Mouse (Mus musculus) MEL (cell line): Measurements from ENCODE around the gene Met. TPM values are rescaled to one million over a fixed set of nuclear protein-coding genes. Genes with fewer than 3 reads are reported as not detected.

ENCODE experiments used
- DNase-seq: peaks from one replicate; pipeline ENCODE4 v3.0.0; 2011; ENCODE audit warnings: low read depth, low spot score
- H3K27ac ChIP-seq: 2 replicates; pipeline ENCODE4 v1.5.1; 2012; ENCODE audit warnings: low read depth, mild to moderate bottlenecking, control low read depth, low read length, moderate library complexity; ENCODE audit not compliant: control insufficient read depth
- H3K27me3 ChIP-seq, 2 experiments: fragments of 150-350 bp in 1 of 2; sonication (generic) in 1 of 2; 2 replicates each; pipeline ENCODE4 v1.6.1; 2012; ENCODE audit warnings: low read length in 2 of 2, mild to moderate bottlenecking in 2 of 2, improper control_type of control experiment in 1 of 2, moderate library complexity in 1 of 2; ENCODE audit not compliant: insufficient read depth in 2 of 2, control insufficient read depth in 1 of 2
- H3K36me3 ChIP-seq, 2 experiments: 2 replicates each; pipeline ENCODE4 v1.6.1; 2012 to 2014; ENCODE audit warnings: low read length in 2 of 2, improper control_type of control experiment in 1 of 2, inconsistent platforms in 1 of 2, mild to moderate bottlenecking in 1 of 2; ENCODE audit not compliant: insufficient read depth in 2 of 2, control insufficient read depth in 1 of 2
- H3K4me1 ChIP-seq, 2 experiments: fragments of 150-350 bp in 1 of 2; sonication (generic) in 1 of 2; 2 replicates each; pipeline ENCODE4 v1.6.1; 2012; ENCODE audit warnings: low read length in 2 of 2, improper control_type of control experiment in 1 of 2, mild to moderate bottlenecking in 1 of 2; ENCODE audit not compliant: insufficient read depth in 2 of 2, control insufficient read depth in 1 of 2
- H3K4me3 ChIP-seq, 2 experiments: fragments of 150-350 bp in 1 of 2; sonication (generic) in 1 of 2; 2 replicates each; pipeline ENCODE4 v1.5.1; 2012; ENCODE audit warnings: low read depth in 2 of 2, low read length in 2 of 2, mild to moderate bottlenecking in 2 of 2, moderate library complexity in 2 of 2, control low read depth in 1 of 2, improper control_type of control experiment in 1 of 2; ENCODE audit not compliant: control insufficient read depth in 1 of 2, insufficient read depth in 1 of 2
- H3K79me2 ChIP-seq: 2 replicates; pipeline ENCODE4 v1.6.1; 2012; ENCODE audit warnings: mild to moderate bottlenecking, low read length, moderate library complexity; ENCODE audit not compliant: control insufficient read depth, poor library complexity, insufficient read depth
- H3K9ac ChIP-seq: 2 replicates; pipeline ENCODE4 v1.6.1; 2012; ENCODE audit warnings: low read depth, mild to moderate bottlenecking, control low read depth, low read length, moderate library complexity; ENCODE audit not compliant: control insufficient read depth, poor library complexity, severe bottlenecking
- H3K9me3 ChIP-seq: fragments of 150-350 bp; sonication (generic); replicated peaks from 2 replicates; pipeline ENCODE4 v1.6.1; 2012; ENCODE audit warnings: mild to moderate bottlenecking, low read length, improper control_type of control experiment, moderate library complexity; ENCODE audit not compliant: insufficient read depth
- BHLHE40 ChIP-seq: IDR thresholded peaks from 2 replicates; pipeline ENCODE4 v1.6.1; 2012; ENCODE audit warnings: low read depth, mild to moderate bottlenecking, inconsistent platforms, low read length, improper control_type of control experiment, borderline replicate concordance
- CHD1 ChIP-seq: IDR thresholded peaks from 2 replicates; pipeline ENCODE4 v1.6.1; 2012; ENCODE audit warnings: low read depth, mild to moderate bottlenecking, inconsistent platforms, low read length, improper control_type of control experiment
- ETS1 ChIP-seq: IDR thresholded peaks from 2 replicates; pipeline ENCODE4 v1.6.1; 2012; ENCODE audit warnings: low read depth, mild to moderate bottlenecking, inconsistent platforms, low read length, improper control_type of control experiment, moderate library complexity
- GATA1 ChIP-seq: IDR thresholded peaks from 2 replicates; pipeline ENCODE4 v1.6.1; 2011; ENCODE audit warnings: low read depth, low read length, improper control_type of control experiment
- JUND ChIP-seq: IDR thresholded peaks from 2 replicates; pipeline ENCODE4 v1.6.1; 2011; ENCODE audit warnings: low read depth, mild to moderate bottlenecking, improper control_type of control experiment, low read length
- KAT2A ChIP-seq: conservative IDR thresholded peaks from 2 replicates; pipeline ENCODE4 v1.6.1; 2012; ENCODE audit warnings: low read depth, low read length, improper control_type of control experiment, inconsistent platforms
- MAZ ChIP-seq: IDR thresholded peaks from 2 replicates; pipeline ENCODE4 v1.6.1; 2012; ENCODE audit warnings: low read depth, mild to moderate bottlenecking, inconsistent platforms, low read length, improper control_type of control experiment
- MYB ChIP-seq: IDR thresholded peaks from 2 replicates; pipeline ENCODE4 v1.6.1; 2011; ENCODE audit warnings: mild to moderate bottlenecking, low read depth, low read length, improper control_type of control experiment
- MYC ChIP-seq: IDR thresholded peaks from 2 replicates; pipeline ENCODE4 v1.6.1; 2011; ENCODE audit warnings: low read depth, mild to moderate bottlenecking, low read length, improper control_type of control experiment, moderate library complexity
- NELFE ChIP-seq: IDR thresholded peaks from 2 replicates; pipeline ENCODE4 v1.6.1; 2011; ENCODE audit warnings: low read depth, low read length, improper control_type of control experiment
- NRF1 ChIP-seq: IDR thresholded peaks from 2 replicates; pipeline ENCODE4 v1.6.1; 2014; ENCODE audit warnings: low read depth, mild to moderate bottlenecking, inconsistent platforms, low read length, improper control_type of control experiment, moderate library complexity; ENCODE audit not compliant: poor library complexity, insufficient read depth, severe bottlenecking
- POLR2AphosphoS5 ChIP-seq: IDR thresholded peaks from 2 replicates; pipeline ENCODE4 v1.6.1; 2012; ENCODE audit warnings: low read depth, borderline replicate concordance, mild to moderate bottlenecking, inconsistent platforms, low read length, moderate library complexity, mixed read lengths
- RCOR1 ChIP-seq: IDR thresholded peaks from 2 replicates; pipeline ENCODE4 v1.6.1; 2012; ENCODE audit warnings: low read depth, mild to moderate bottlenecking, inconsistent platforms, low read length, improper control_type of control experiment
- SIN3A ChIP-seq: IDR thresholded peaks from 2 replicates; pipeline ENCODE4 v1.6.1; 2012; ENCODE audit warnings: low read length, improper control_type of control experiment, inconsistent platforms
- SMC3 ChIP-seq: IDR thresholded peaks from 2 replicates; pipeline ENCODE4 v1.6.1; 2011; ENCODE audit warnings: low read depth, low read length, improper control_type of control experiment
- TAL1 ChIP-seq: IDR thresholded peaks from 2 replicates; pipeline ENCODE4 v1.6.1; 2012; ENCODE audit warnings: mild to moderate bottlenecking, inconsistent platforms, low read length, moderate library complexity, mixed read lengths
- TBP ChIP-seq: IDR thresholded peaks from 2 replicates; pipeline ENCODE4 v1.8.0; 2011; ENCODE audit warnings: low read depth, low read length, improper control_type of control experiment
- USF1 ChIP-seq: IDR thresholded peaks from 2 replicates; pipeline ENCODE4 v1.6.1; 2014; ENCODE audit warnings: low read depth, mild to moderate bottlenecking, inconsistent platforms, low read length, improper control_type of control experiment, moderate library complexity
- polyA plus RNA-seq, 2 experiments: library from polyadenylated mRNA; stranded (reverse) in 1 of 2; unstranded in 1 of 2; fragments of >175 nt in 1 of 2; fragments of >200 nt in 1 of 2; gene quantifications; 2 replicates each; pipeline versions ENCODE4 v1.2.1 to v1.2.4; 2012; ENCODE audit warnings: low replicate concordance in 2 of 2, low read depth in 1 of 2; ENCODE audit not compliant: insufficient read length in 2 of 2, insufficient read depth in 1 of 2, missing spikeins in 1 of 2
- total RNA-seq: library from RNA; depleted of rRNA; stranded (reverse); fragments of 300-350 nt; gene quantifications from 2 replicates; pipeline ENCODE4 v1.2.3, GENCODE M21; 2012

Gene Met
- total and polyA plus RNA-seq, 3 experiments = not detected

GRCm38 (mm10) chr6:17559657-17560056, 96.1 kb downstream of the Met start:
- TF ChIP-seq MYB = no peak
- TF ChIP-seq MAZ = no peak
- TF ChIP-seq SIN3A = no peak
- no peak for TF ChIP-seq JUND
- TF ChIP-seq KAT2A = no peak

GRCm38 (mm10) chr6:17561347-17561746, 97.7 kb downstream of the Met start:
- no peak for DNase-seq
- no peaks in the 10 kb centered on the region for H3K4me1 ChIP-seq
- H3K79me2 ChIP-seq = no peaks in the 10 kb centered on the region
- H3K36me3 ChIP-seq = no peaks in the 10 kb centered on the region
- H3K27ac ChIP-seq = no peak overlapping the region
- H3K9me3 ChIP-seq = no peaks in the 10 kb centered on the region
- H3K9ac ChIP-seq = no peak overlapping the region
- no peaks in the 10 kb centered on the region for H3K27me3 ChIP-seq
- TF ChIP-seq SIN3A (no peak), NELFE (no peak), MAZ (no peak), CHD1 (no peak), GATA1 (no peak), POLR2AphosphoS5 (no peak), RCOR1 (no peak), SMC3 (no peak), TAL1 (no peak), ETS1 (no peak), TBP (no peak), NRF1 (no peak), USF1 (no peak), BHLHE40 (no peak), MYC (no peak)
- TF ChIP-seq, all 39 proteins: peak for 0
- no peak overlapping the region for H3K4me3 ChIP-seq

More at GRCm38 (mm10) chr6:17559657-17560056, 96.1 kb downstream of the Met start:
- H3K36me3 ChIP-seq = no peaks in the 10 kb centered on the region
- H3K9ac ChIP-seq = no peak overlapping the region
- DNase-seq = no peak
- no peaks in the 10 kb centered on the region for H3K79me2 ChIP-seq
- no peaks in the 10 kb centered on the region for H3K4me1 ChIP-seq
- no peaks in the 10 kb centered on the region for H3K9me3 ChIP-seq
- H3K27ac ChIP-seq = no peak overlapping the region
- H3K27me3 ChIP-seq = no peaks in the 10 kb centered on the region
- H3K4me3 ChIP-seq = no peak overlapping the region
